Mouse (Mus musculus) liver, postnatal 0 days (tissue): ENCODE measurements around the gene Slc9a5. TPM values are rescaled to one million over a fixed set of nuclear protein-coding genes. Genes with fewer than 3 reads are reported as not detected.

Source experiments
- ATAC-seq: fragments of 200-750 bp; cut with Nextera tagmentation; 2 replicates; pipeline ENCODE4 v1.8.0; 2017; ENCODE audit warnings: mild to moderate bottlenecking, moderate library complexity
- DNase-seq: peaks from one replicate; pipeline ENCODE4 v3.0.0-alpha.2; 2016
- H3K27ac ChIP-seq: fragments of 300-500 bp; sonication (generic); 2 replicates; pipeline ENCODE4 v1.5.1; 2014; ENCODE audit warnings: antibody characterized with exemption, moderate library complexity, mild to moderate bottlenecking, low read depth
- H3K27me3 ChIP-seq: fragments of 300-500 bp; sonication (generic); 2 replicates; pipeline ENCODE4 v1.6.1; 2014; ENCODE audit warnings: low read length, control low read depth, mixed read lengths; ENCODE audit not compliant: insufficient read depth
- H3K36me3 ChIP-seq: fragments of 300-500 bp; sonication (generic); replicated peaks from 2 replicates; pipeline ENCODE4 v1.6.1; 2014; ENCODE audit warnings: mild to moderate bottlenecking, control low read depth, low read length, moderate library complexity, mixed read lengths; ENCODE audit not compliant: insufficient read depth
- H3K4me1 ChIP-seq: fragments of 300-500 bp; sonication (generic); 2 replicates; pipeline ENCODE4 v1.6.1; 2014; ENCODE audit warnings: antibody characterized with exemption, mild to moderate bottlenecking, control low read depth; ENCODE audit not compliant: insufficient read depth
- H3K4me2 ChIP-seq: fragments of 300-500 bp; sonication (generic); 2 replicates; pipeline ENCODE4 v1.6.1; 2014; ENCODE audit warnings: low read depth, mild to moderate bottlenecking, low read length, moderate library complexity, mixed read lengths
- H3K4me3 ChIP-seq: fragments of 300-500 bp; sonication (generic); 2 replicates; pipeline ENCODE4 v1.5.1; 2014; ENCODE audit warnings: low read depth, low read length
- H3K9ac ChIP-seq: fragments of 300-500 bp; sonication (generic); replicated peaks from 2 replicates; pipeline ENCODE4 v1.6.1; 2014; ENCODE audit warnings: mild to moderate bottlenecking, moderate library complexity
- H3K9me3 ChIP-seq: fragments of 300-500 bp; sonication (generic); 2 replicates; pipeline ENCODE4 v1.6.1; 2016; ENCODE audit warnings: mild to moderate bottlenecking, control low read depth, low read length, mixed read lengths
- CTCF ChIP-seq: sonication (generic); IDR thresholded peaks from 2 replicates; pipeline ENCODE4 v1.5.1; 2016; ENCODE audit warnings: antibody characterized with exemption, low read depth
- EP300 ChIP-seq: IDR thresholded peaks from 2 replicates; pipeline ENCODE4 v1.6.1; 2016; ENCODE audit warnings: antibody characterized with exemption, low read depth, mild to moderate bottlenecking
- WGBS: fragments of 180-500 bp; shearing (Covaris S2); extraction: QIAGEN DNeasy Blood & Tissue Kit; methylation state at CpG from one replicate; pipeline ENCODE4 v1.1.7; 2014; ENCODE audit not compliant: insufficient replicate concordance; 5-methylcytosine and 5-hydroxymethylcytosine counted together
- polyA plus RNA-seq: library from polyadenylated mRNA; unstranded; fragments of >200 nt; fragmentation: Nextera tagmentation; extraction: Ambion mirVana; gene quantifications from 2 replicates; pipeline ENCODE4 v1.2.1, GENCODE M21; 2015

The Slc9a5 gene
- polyA plus RNA-seq, 1 experiment from 2014 or later, result 0.16 TPM

GRCm38 (mm10) chr8:105349096-105349771 is 591 bp downstream of the Slc9a5 start:
- peak overlapping the region; percentile 38 for H3K9ac ChIP-seq
- WGBS, result 2% methylated on average over 24 of the region's 48 CpGs
- no peaks in the 10 kb centered on the region for H3K9me3 ChIP-seq
- ATAC-seq (no peak), DNase-seq (peak; percentile 19)
- H3K4me2 ChIP-seq, result peak overlapping the region; percentile 83
- peak overlapping the region; percentile 63 for H3K4me3 ChIP-seq
- no peaks in the 10 kb centered on the region for H3K36me3 ChIP-seq
- H3K27ac ChIP-seq, result no peak overlapping the region
- TF ChIP-seq CTCF (no peak), EP300 (no peak)
- H3K4me1 ChIP-seq, result peaks cover 39% of the 10 kb centered on the region
- peaks cover 43% of the 10 kb centered on the region for H3K27me3 ChIP-seq

GRCm38 (mm10) chr8:105350186-105350585 is 1.5 kb downstream of the Slc9a5 start:
- H3K4me1 ChIP-seq, result peaks cover 33% of the 10 kb centered on the region
- H3K4me3 ChIP-seq, result no peak overlapping the region
- H3K27ac ChIP-seq, result no peak overlapping the region
- WGBS, result 56% methylated on average over 7 of the region's 7 CpGs
- H3K9me3 ChIP-seq, result no peaks in the 10 kb centered on the region
- peaks cover 43% of the 10 kb centered on the region for H3K27me3 ChIP-seq
- no peak overlapping the region for H3K4me2 ChIP-seq
- no peaks in the 10 kb centered on the region for H3K36me3 ChIP-seq
- H3K9ac ChIP-seq, result no peak overlapping the region
- ATAC-seq (no peak), DNase-seq (no peak)
- TF ChIP-seq CTCF (no peak), EP300 (no peak)

DNA sequence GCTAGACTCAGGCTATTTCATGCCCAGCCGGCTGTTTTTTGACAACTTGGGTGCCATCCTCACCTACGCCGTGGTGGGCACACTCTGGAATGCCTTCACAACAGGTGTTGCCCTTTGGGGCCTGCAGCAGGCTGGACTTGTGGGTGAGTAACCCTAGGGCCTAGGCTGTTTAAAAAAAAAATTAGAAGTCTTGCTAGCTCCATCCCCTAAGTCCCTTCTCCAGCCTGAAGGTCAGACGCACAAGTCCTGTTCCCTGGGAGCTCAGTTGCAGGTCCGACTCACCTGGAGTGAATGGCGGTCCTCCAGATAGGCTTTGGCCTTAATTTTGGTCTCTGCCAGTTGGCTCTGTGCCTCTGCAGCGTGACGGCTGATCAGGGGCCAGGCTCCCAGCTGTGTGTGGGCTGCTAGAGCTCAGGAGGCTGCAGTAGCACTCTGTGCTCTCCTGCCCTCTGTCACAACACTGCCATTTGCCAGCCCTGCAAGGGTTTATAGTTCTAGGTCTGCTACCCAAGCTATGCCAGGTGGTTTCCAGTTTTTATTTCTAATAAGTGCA is 5.0 kb downstream of the Slc9a5 start:
- Histone ChIP-seq H3K4me2 (no peak overlapping the region), H3K4me3 (no peak overlapping the region), H3K9ac (no peak overlapping the region), H3K9me3 (no peaks in the 10 kb centered on the region), H3K27me3 (peaks cover 27% of the 10 kb centered on the region), H3K4me1 (peaks cover 7% of the 10 kb centered on the region), H3K36me3 (no peaks in the 10 kb centered on the region), H3K27ac (no peak overlapping the region)
- ATAC-seq, result no peak
- 78% methylated on average over 8 of the region's 8 CpGs for WGBS
- no peak for TF ChIP-seq CTCF
- no peak for TF ChIP-seq EP300
- no peak for DNase-seq

- TF ChIP-seq EP300, result no peak
- TF ChIP-seq CTCF, result no peak
- ATAC-seq (no peak), DNase-seq (no peak)
- WGBS, result 73% methylated on average over 4 of the region's 4 CpGs
- H3K9me3 ChIP-seq, result no peaks in the 10 kb centered on the region
- peaks cover 20% of the 10 kb centered on the region for H3K27me3 ChIP-seq
- H3K4me1 ChIP-seq, result no peaks in the 10 kb centered on the region
- H3K27ac ChIP-seq, result no peak overlapping the region; the same call in 1 of the 2 replicates
- H3K4me3 ChIP-seq, result no peak overlapping the region
- H3K4me2 ChIP-seq, result no peak overlapping the region
- no peaks in the 10 kb centered on the region for H3K36me3 ChIP-seq
- H3K9ac ChIP-seq, result no peak overlapping the region
These were observed 5.9 kb downstream of the Slc9a5 start for GRCm38 (mm10) chr8:105354549-105354948.

DNA sequence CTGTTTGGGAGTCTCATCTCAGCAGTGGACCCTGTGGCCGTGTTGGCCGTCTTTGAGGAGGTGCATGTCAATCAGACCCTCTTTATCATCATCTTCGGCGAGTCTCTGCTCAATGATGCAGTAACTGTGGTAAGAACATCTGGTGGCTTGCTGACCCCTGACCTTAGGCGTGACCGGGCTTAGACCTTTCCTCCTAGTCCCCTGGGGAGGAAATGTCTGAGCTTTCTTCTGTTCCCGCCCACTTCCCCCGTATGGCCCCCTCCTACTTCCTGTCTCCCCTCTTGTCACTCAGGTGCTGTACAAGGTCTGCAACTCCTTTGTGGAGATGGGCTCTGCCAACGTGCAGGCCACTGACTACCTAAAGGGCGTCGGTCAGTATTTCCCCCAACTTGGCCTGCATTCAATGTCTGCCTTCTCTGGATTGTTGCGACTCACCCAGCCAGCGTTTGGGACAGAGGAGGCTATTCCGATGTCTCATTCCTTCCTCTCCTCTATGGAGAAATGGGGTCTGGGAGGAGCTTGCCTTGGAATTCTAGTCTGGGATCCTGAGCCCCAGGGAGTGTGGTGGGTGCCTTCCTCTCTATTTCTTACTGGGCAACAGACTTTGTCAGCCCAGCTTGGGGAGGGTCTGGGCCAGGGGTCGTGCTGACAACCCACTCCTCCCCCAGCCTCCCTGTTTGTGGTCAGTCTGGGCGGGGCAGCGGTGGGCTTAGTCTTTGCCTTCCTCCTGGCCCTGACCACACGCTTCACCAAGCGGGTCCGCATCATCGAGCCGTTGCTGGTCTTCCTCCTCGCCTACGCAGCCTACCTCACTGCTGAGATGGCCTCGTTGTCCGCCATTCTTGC is 6.8 kb downstream of the Slc9a5 start:
- no peak overlapping the region for H3K9ac ChIP-seq

DNA sequence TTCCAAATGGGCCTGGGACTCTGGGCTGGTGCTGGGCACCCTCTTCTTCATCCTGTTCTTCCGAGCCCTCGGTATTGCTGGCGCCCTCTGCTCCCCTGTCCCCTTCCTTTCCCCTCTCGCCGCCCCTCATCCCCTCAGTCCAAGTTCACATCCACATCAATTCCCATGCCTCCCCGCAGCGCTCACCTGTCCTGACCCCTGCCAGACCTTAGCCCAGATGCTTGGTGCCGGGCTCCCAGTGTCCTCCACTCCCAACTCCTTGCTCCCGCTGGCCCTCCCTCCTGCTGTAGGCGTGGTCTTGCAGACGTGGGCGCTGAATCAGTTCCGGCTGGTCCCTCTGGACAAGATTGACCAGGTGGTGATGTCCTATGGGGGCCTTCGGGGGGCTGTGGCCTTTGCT is 8.0 kb downstream of the Slc9a5 start:
- no peaks in the 10 kb centered on the region for H3K36me3 ChIP-seq
- no peak overlapping the region for H3K27ac ChIP-seq
- no peaks in the 10 kb centered on the region for H3K4me1 ChIP-seq
- TF ChIP-seq CTCF (no peak), EP300 (no peak)
- no peak overlapping the region for H3K9ac ChIP-seq
- ATAC-seq (no peak), DNase-seq (no peak)
- WGBS, result 85% methylated on average over 14 of the region's 14 CpGs
- no peak overlapping the region for H3K4me3 ChIP-seq
- H3K4me2 ChIP-seq, result no peak overlapping the region
- 0 out of 2 replicates have a peak, but pooled peaks cover 2% of the 10 kb centered on the region for H3K27me3 ChIP-seq
- H3K9me3 ChIP-seq, result no peaks in the 10 kb centered on the region

More for the DNA sequence above, 6.8 kb downstream of the Slc9a5 start:
- WGBS, result 67% methylated on average over 26 of the region's 26 CpGs
- H3K4me1 ChIP-seq, result no peaks in the 10 kb centered on the region
- H3K4me2 ChIP-seq, result no peak overlapping the region
- no peak for ATAC-seq
- TF ChIP-seq CTCF, result no peak
- no peaks in the 10 kb centered on the region for H3K36me3 ChIP-seq
- DNase-seq, result peak; percentile 37
- H3K9me3 ChIP-seq, result no peaks in the 10 kb centered on the region
- H3K27ac ChIP-seq, result no peak overlapping the region; the same call in 1 of the 2 replicates
- H3K27me3 ChIP-seq, result peaks cover 12% of the 10 kb centered on the region
- no peak overlapping the region for H3K4me3 ChIP-seq
